Mouse (Mus musculus) frontal cortex, adult 2 months (tissue): ENCODE results near the gene Ugt1a7c. TPM values are rescaled to one million over a fixed set of nuclear protein-coding genes. Genes with fewer than 3 reads are reported as not detected.

Experiments
- DNase-seq, 2 experiments: peaks; one replicate each; pipeline ENCODE4 v3.0.0; 2022; ENCODE audit warnings: low spot score in 1 of 2; ENCODE audit errors: extremely low spot score in 1 of 2
- polyA plus RNA-seq: library from polyadenylated mRNA; depleted of rRNA; stranded (reverse); fragments of >200 nt; gene quantifications from 2 replicates; pipeline ENCODE4 v1.2.3, GENCODE M21; 2012; rRNA removed

Ugt1a7c gene
- polyA plus RNA-seq, 1 experiment: 1.2 TPM

DNA sequence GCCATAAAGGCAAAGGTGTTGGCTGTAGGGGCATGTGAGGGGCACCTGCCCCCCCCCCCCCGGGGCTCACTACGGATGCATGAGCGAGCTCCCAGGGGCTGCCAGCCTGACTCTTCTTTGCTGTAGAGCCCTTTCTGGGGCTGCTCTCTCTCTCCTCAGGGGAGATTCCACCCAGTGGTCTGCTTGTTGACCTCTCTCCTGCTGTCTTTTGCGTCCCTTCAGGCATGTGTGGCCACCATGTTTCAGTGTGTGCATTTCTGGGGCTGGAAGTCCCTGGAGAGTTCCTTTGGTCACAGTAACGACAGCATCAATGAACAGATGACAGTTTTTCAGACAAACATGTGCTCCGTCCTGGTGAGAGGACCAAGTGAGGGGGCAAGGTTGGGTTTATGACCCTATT, 163.5 kb downstream of the Ugt1a7c start:
- DNase-seq: no peak

GRCm38 (mm10) chr1:88258881-88259642, 164.2 kb downstream of the Ugt1a7c start:
- no peak for DNase-seq

GRCm38 (mm10) chr1:88259643-88260024, 164.8 kb downstream of the Ugt1a7c start:
- no peak for DNase-seq

DNA sequence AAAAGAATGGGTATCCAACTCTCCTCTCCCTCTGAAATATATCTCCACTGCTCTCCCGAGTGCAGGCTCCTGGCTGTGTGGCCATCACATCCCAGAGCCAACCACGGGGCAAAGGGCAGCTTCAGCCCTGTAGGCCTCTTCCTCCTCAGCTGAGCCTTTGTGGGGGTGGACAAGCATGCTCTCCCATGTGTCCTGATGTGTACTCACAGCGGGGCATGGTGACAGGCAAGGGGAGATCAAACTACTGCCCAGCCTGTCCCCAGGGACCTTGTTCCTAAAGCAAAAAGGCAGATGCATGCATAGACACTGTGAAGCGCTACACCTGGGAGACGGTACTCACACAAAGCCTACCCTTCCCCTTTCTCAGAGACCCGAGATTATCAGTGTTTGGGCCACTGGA, 165.3 kb downstream of the Ugt1a7c start:
- no peak for DNase-seq

DNA sequence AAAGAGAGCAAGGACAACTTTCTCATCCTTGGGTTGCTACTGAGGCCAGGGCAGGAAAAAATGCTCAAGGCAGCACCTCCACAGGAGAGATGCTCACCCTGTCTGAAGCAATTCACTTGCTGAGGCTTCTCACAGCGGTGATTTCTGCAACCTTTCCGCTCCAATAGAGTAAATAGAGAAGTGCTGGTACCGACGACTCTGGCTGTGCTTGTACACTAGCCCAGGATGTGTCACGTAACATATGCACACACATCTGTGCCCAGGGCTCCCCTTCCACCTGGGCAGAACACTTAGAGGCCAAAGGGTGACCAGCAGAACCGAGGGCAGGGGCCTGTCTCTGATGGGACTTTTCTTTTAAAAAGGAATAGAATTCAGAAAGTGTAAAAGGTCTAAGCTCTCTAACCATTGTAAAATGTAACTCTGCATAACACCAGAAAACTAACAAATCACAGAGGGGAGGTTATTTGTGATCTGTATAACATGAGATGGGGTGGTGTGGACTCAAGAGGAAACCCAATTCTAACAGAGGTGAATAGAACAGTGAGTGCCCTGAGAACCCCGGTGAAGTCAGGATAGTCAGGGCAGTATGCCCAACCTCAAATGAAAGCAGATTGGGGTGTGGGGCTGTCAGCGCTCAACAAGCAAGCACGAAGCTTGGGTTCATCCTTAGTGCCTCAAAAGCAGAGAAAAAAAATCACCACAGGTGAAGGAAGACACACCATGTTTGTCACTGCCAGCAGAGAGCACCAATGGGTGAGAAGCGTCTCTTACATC, 165.9 kb downstream of the Ugt1a7c start:
- no peak for DNase-seq

- DNase-seq: no peak
Observed at GRCm38 (mm10) chr1:88261706-88262105, 166.8 kb downstream of the Ugt1a7c start.

- DNase-seq: no peak
Observed at GRCm38 (mm10) chr1:88262255-88262654, 167.4 kb downstream of the Ugt1a7c start.

DNA sequence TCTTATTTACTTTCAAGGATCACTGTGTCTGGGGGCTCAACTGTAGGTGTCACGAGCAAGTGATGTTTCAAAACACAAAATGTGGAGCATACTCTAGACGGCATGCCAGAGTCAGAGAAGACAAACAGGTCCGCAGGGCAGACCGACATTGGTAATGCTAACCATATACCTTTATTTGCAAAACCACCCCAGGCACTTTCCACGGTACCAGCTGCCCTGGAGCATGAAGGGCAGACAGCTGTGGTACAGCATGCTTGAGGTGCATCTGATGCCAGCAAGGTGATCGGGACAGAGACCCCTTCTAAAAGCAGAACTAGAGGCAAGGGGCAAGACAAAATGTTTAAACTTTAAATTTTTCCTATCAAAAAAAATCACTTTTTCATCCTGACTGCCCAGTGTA, 168.1 kb downstream of the Ugt1a7c start:
- no peak for DNase-seq

- no peak for DNase-seq
Observed at GRCm38 (mm10) chr1:88263778-88264177, 168.9 kb downstream of the Ugt1a7c start.

- no peak for DNase-seq
Observed at GRCm38 (mm10) chr1:88264237-88264868, 169.5 kb downstream of the Ugt1a7c start.

DNA sequence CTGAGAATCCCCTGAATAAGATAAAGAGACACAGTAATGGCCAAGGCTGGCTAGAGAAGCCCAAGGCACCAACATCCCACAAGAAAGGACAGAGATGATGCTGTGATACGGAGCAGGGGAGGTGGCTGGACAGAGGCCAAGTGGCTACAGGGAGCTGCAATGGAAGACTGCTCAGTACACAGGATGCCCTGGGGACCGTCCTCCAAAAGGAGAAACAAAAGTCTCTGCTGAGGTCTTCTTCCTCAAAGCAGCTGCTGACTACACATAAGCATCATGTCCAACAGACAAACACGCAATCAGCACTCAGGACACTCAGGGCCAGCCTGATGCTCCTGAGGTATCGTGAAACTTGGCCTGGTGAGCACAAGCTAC, 170.0 kb downstream of the Ugt1a7c start:
- no peak for DNase-seq

GRCm38 (mm10) chr1:88266123-88266522, 171.3 kb downstream of the Ugt1a7c start:
- no peak for DNase-seq

GRCm38 (mm10) chr1:88267489-88267888, 172.6 kb downstream of the Ugt1a7c start:
- DNase-seq: no peak

GRCm38 (mm10) chr1:88268070-88268469, 173.2 kb downstream of the Ugt1a7c start:
- DNase-seq: no peak

Other genes starting within 250 kb of the Ugt1a7c start
- 57.6 and 73.7 TPM in 2 replicates for gene Dgkd, start 241.8 kb upstream of the Ugt1a7c start, polyA plus RNA-seq
- 17.9 and 19.4 TPM in 2 replicates for gene Usp40, start 86.5 kb upstream of the Ugt1a7c start, polyA plus RNA-seq
- not detected in 2 replicates for gene Ugt1a10, start 39.7 kb upstream of the Ugt1a7c start, polyA plus RNA-seq
- not detected in 2 replicates for gene Ugt1a9, start 24.3 kb upstream of the Ugt1a7c start, polyA plus RNA-seq
- 0.04 TPM in 1 of 2 replicates, not detected in the other for gene Ugt1a8, start 7.2 kb upstream of the Ugt1a7c start, polyA plus RNA-seq
- gene Ugt1a6b, start 8.2 kb downstream of the Ugt1a7c start, polyA plus RNA-seq: 0.06 and 0.08 TPM in 2 replicates
- gene Ugt1a6a, start 39.7 kb downstream of the Ugt1a7c start, polyA plus RNA-seq: 2.2 and 2.3 TPM in 2 replicates
- gene Ugt1a5, start 71.0 kb downstream of the Ugt1a7c start, polyA plus RNA-seq: not detected in 2 replicates
- gene Ugt1a2, start 105.5 kb downstream of the Ugt1a7c start, polyA plus RNA-seq: not detected in 2 replicates
- 1.9 and 2.6 TPM in 2 replicates for gene Dnajb3, start 110.7 kb downstream of the Ugt1a7c start, polyA plus RNA-seq
- 0.06 TPM in 2 replicates for gene Ugt1a1, start 116.9 kb downstream of the Ugt1a7c start, polyA plus RNA-seq
- 0.02 and 0.19 TPM in 2 replicates for gene Mroh2a, start 131.9 kb downstream of the Ugt1a7c start, polyA plus RNA-seq
- gene Hjurp, start 182.6 kb downstream of the Ugt1a7c start, polyA plus RNA-seq: 56.1 and 61.2 TPM in 2 replicates
- 0.02 TPM in 2 replicates for gene Trpm8, start 182.6 kb downstream of the Ugt1a7c start, polyA plus RNA-seq